Mouse (Mus musculus): ENCODE results near the gene Gm42688. TPM values are rescaled to one million over a fixed set of nuclear protein-coding genes. Genes with fewer than 3 reads are reported as not detected.

Gene Gm42688
- total and polyA plus RNA-seq, 3 experiments, result 1.2 to 1.6 (median 1.3) TPM

DNA sequence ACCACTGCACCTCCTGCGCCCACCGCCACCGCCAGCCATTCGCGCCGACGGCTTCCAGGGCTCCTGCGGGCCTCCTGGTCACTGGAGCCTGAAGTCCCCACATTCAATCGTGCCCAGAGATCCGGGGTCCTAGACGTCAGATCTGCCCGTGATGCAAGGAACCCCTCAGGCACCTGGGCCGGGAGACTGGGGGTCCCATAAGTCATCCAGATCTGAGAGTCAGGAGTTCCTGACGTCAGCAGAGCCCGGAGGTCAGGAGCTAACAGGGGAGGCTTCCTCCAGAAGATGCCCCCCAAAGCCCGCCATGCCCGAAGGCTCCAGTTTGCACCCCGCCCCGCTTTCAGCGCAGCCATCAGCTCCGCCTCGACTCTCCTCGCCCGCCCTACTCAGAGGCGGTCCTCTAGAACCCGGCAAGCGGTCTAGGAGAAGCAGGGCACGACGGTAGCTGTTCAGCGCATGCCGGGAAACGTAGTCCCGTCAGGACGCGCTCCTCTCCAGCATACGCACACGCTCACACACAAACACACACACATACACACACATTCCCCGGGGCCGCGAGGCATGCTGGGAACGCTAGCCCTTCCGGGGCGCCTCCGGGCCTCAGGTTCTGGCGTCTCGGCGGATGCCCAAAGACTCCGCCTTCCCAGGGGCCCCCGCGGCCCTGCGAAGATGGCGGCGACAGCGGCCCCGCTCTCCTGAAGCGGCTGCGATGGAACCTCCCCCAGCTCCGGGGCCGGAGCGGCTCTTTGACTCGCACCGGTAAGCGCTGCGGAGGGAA, 47.2 kb upstream of the Gm42688 start, which contains the start of gene Aup1:
Gene Aup1 (plus strand): TSS at position 448 of the 778 bp plus-strand sequence.
- H3K4me2 ChIP-seq (ENCODE audit: insufficient read depth, low read depth, poor library complexity, severe bottlenecking), result peak within 1 kb of the TSS; percentile 93
- H3K79me2 ChIP-seq (replicated peaks; ENCODE audit: control insufficient read depth, extremely low read depth, insufficient read depth, poor library complexity, severe bottlenecking), result peaks cover 38% of the 10 kb centered on the region
- peaks cover 8 to 45% of the 10 kb centered on the region in 2 experiments for H3K4me1 ChIP-seq (ENCODE audit: control insufficient read depth in 1 of 2, insufficient read depth in 2 of 2)
- TF ChIP-seq KAT2A (IDR thresholded peaks at IDR 0.05; ENCODE audit: insufficient replicate concordance, low read length), result peak; percentile 96; the same call in 1 of the 2 replicates
- TF ChIP-seq TBP (conservative IDR thresholded peaks at IDR 0.05; ENCODE audit: low read depth, low read length), result peak; percentile 82
- TF ChIP-seq POLR2AphosphoS2 (IDR thresholded peaks at IDR 0.05; ENCODE audit: low read depth, low read length), result peak; percentile 81; the same call in 1 of the 2 replicates
- no peak for TF ChIP-seq CHD1 (IDR thresholded peaks at IDR 0.05; ENCODE audit: low read depth, low read length)
- TF ChIP-seq ELF1 (IDR thresholded peaks at IDR 0.05; ENCODE audit: low read depth, low read length), result peak; percentile 96
- TF ChIP-seq USF1 (IDR thresholded peaks at IDR 0.05; ENCODE audit: low read depth, low read length), result no peak
- peak; percentile 97 for TF ChIP-seq HCFC1 (IDR thresholded peaks at IDR 0.05; ENCODE audit: low read depth, low read length)
- peak; percentile 83; the same call in 1 of the 2 replicates for TF ChIP-seq MEF2A (IDR thresholded peaks at IDR 0.05; ENCODE audit: borderline replicate concordance, low read depth, low read length)
- peak; percentile 51; the same call in 1 of the 2 replicates for TF ChIP-seq UBTF (IDR thresholded peaks at IDR 0.05; ENCODE audit: low read depth, low read length)
- TF ChIP-seq ZNF384 (IDR thresholded peaks at IDR 0.05; ENCODE audit: low read depth, low read length), result no peak
- peak; percentile 83 for TF ChIP-seq MYC (IDR thresholded peaks at IDR 0.05; ENCODE audit: low read depth, low read length)
- TF ChIP-seq NELFE (IDR thresholded peaks at IDR 0.05; ENCODE audit: low read depth, low read length), result peak; percentile 76
- 0 out of 2 replicates have a peak, but pooled peaks have one; percentile 41 for TF ChIP-seq ETS1 (conservative IDR thresholded peaks at IDR 0.05; ENCODE audit: low read depth, low read length)
- peak; percentile 91 for TF ChIP-seq TCF12 (IDR thresholded peaks at IDR 0.05; ENCODE audit: low read depth, low read length)
- TF ChIP-seq MXI1 (IDR thresholded peaks at IDR 0.05; ENCODE audit: low read depth, low read length), result peak; percentile 28; the same call in 1 of the 2 replicates
- no peak for TF ChIP-seq JUND (conservative IDR thresholded peaks at IDR 0.05; ENCODE audit: low read depth, low read length)
- TF ChIP-seq ZKSCAN1 (IDR thresholded peaks at IDR 0.05; ENCODE audit: borderline replicate concordance, low read depth, low read length), result no peak
- TF ChIP-seq BHLHE40 (IDR thresholded peaks at IDR 0.05; ENCODE audit: low read depth, low read length), result peak; percentile 54; the same call in 1 of the 2 replicates
- peak; percentile 86 for TF ChIP-seq IRF4 (IDR thresholded peaks at IDR 0.05; ENCODE audit: low read depth, low read length)
- TF ChIP-seq NRF1 (IDR thresholded peaks at IDR 0.05; ENCODE audit: low read depth, low read length), result peak; percentile 67
- TF ChIP-seq SIN3A (IDR thresholded peaks at IDR 0.05; ENCODE audit: low read length), result peak; percentile 88
- no peak for TF ChIP-seq RCOR1 (conservative IDR thresholded peaks at IDR 0.05; ENCODE audit: low read depth, low read length)
- TF ChIP-seq POLR2A (IDR thresholded peaks at IDR 0.05; ENCODE audit: low read depth, low read length), result peak; percentile 88
- TF ChIP-seq MAX (IDR thresholded peaks at IDR 0.05; ENCODE audit: low read length), result peak; percentile 53; the same call in 1 of the 2 replicates
- TF ChIP-seq PAX5 (IDR thresholded peaks at IDR 0.05; ENCODE audit: low read length), result no peak
- no peak for TF ChIP-seq RAD21 (IDR thresholded peaks at IDR 0.05; ENCODE audit: low read depth, low read length)
- no peak for TF ChIP-seq SMC3 (IDR thresholded peaks at IDR 0.05; ENCODE audit: low read depth, low read length)
- TF ChIP-seq GABPA (IDR thresholded peaks at IDR 0.05; ENCODE audit: insufficient replicate concordance, low read depth, low read length), result peak; percentile 69; the same call in 1 of the 2 replicates
- no peak for TF ChIP-seq CTCF (conservative IDR thresholded peaks at IDR 0.05 in 1 of 2, IDR thresholded peaks at IDR 0.05 in 1 of 2; ENCODE audit: low read depth in 2 of 2, low read length in 2 of 2)
- peak; percentile 82 for TF ChIP-seq MAZ (IDR thresholded peaks at IDR 0.05; ENCODE audit: low read depth, low read length)
- no peak for TF ChIP-seq USF2 (conservative IDR thresholded peaks at IDR 0.05; ENCODE audit: low read depth, low read length)
- TF ChIP-seq CHD2 (IDR thresholded peaks at IDR 0.05; ENCODE audit: low read length), result no peak; the same call in 1 of the 2 replicates
- TF ChIP-seq ZMIZ1 (IDR thresholded peaks at IDR 0.05; ENCODE audit: low read depth, low read length), result peak; percentile 78; the same call in 1 of the 2 replicates
- TF ChIP-seq JUN (IDR thresholded peaks at IDR 0.05; ENCODE audit: insufficient read depth, low read depth, low read length), result no peak
- no peak for TF ChIP-seq MAFK (IDR thresholded peaks at IDR 0.05; ENCODE audit: insufficient replicate concordance, low read length)
- TF ChIP-seq ZC3H11A (IDR thresholded peaks at IDR 0.05; ENCODE audit: low read depth, low read length), result no peak
- no peak for TF ChIP-seq EP300 (IDR thresholded peaks at IDR 0.05; ENCODE audit: low read length)
- TF ChIP-seq E2F4 (IDR thresholded peaks at IDR 0.05; ENCODE audit: insufficient replicate concordance, low read depth, low read length), result no peak
- H3K4me3 ChIP-seq (replicated peaks in 1 of 3; ENCODE audit: low read depth in 2 of 3, low read length in 2 of 3, poor library complexity in 1 of 3), result peak within 1 kb of the TSS; percentile 88 to 98 (median 96)
- peaks cover 36 to 69% of the 10 kb centered on the region in 2 experiments for H3K36me3 ChIP-seq (replicated peaks in 1 of 2; ENCODE audit: control insufficient read depth in 1 of 2, insufficient read depth in 1 of 2, low read length in 1 of 2)
- H3K27ac ChIP-seq (ENCODE audit: insufficient read depth, low read depth), result peak within 1 kb of the TSS; percentile 73
- peak; percentile 98 for DNase-seq (ENCODE audit: extremely low read depth)
- in situ Hi-C loops (cut with MboI; ENCODE audit: low pct_ligation_motif_present, low pct_unique_long_range_greater_than_20kb, low sequenced_read_pairs), result no loop called here
- no peaks in the 10 kb centered on the region for H3K9me3 ChIP-seq (replicated peaks; ENCODE audit: low read length)
- H3K9ac ChIP-seq (ENCODE audit: insufficient read depth, low read depth), result peak within 1 kb of the TSS; percentile 93
- dilution Hi-C loops (cut with MboI; ENCODE audit: extremely low pct_ligation_motif_present, extremely low pct_unique_long_range_greater_than_20kb, low sequenced_read_pairs), result no loop called here
- H3K27me3 ChIP-seq (replicated peaks), result no peaks in the 10 kb centered on the region
